Mouse (Mus musculus) liver, embryonic 15.5 days (tissue): ENCODE measurements around the gene Dntt. TPM values are rescaled to one million over a fixed set of nuclear protein-coding genes. Genes with fewer than 3 reads are reported as not detected.

ENCODE experiments used
- ATAC-seq: fragments of 200-750 bp; cut with Nextera tagmentation; 2 replicates; pipeline ENCODE4 v1.8.0; 2017; ENCODE audit warnings: moderate number of reproducible peaks, mild to moderate bottlenecking, moderate library complexity; ENCODE audit not compliant: insufficient read depth
- H3K27ac ChIP-seq: fragments of 300-500 bp; sonication (generic); replicated peaks from 2 replicates; pipeline ENCODE4 v1.5.1; 2015; ENCODE audit warnings: mild to moderate bottlenecking, inconsistent platforms
- H3K27me3 ChIP-seq: fragments of 300-500 bp; sonication (generic); 2 replicates; pipeline ENCODE4 v1.6.1; 2015; ENCODE audit warnings: mild to moderate bottlenecking, inconsistent platforms
- H3K36me3 ChIP-seq: fragments of 300-500 bp; sonication (generic); replicated peaks from 2 replicates; pipeline ENCODE4 v1.6.1; 2015; ENCODE audit warnings: moderate library complexity, mild to moderate bottlenecking, inconsistent platforms
- H3K4me1 ChIP-seq: fragments of 300-500 bp; sonication (generic); replicated peaks from 2 replicates; pipeline ENCODE4 v1.6.1; 2015; ENCODE audit warnings: inconsistent platforms
- H3K4me2 ChIP-seq: fragments of 300-500 bp; sonication (generic); 2 replicates; pipeline ENCODE4 v1.6.1; 2015; ENCODE audit warnings: moderate library complexity, mild to moderate bottlenecking, inconsistent platforms
- H3K4me3 ChIP-seq: fragments of 300-500 bp; sonication (generic); replicated peaks from 2 replicates; pipeline ENCODE4 v1.5.1; 2015; ENCODE audit warnings: mild to moderate bottlenecking, inconsistent platforms
- H3K9ac ChIP-seq: fragments of 300-500 bp; sonication (generic); 2 replicates; pipeline ENCODE4 v1.6.1; 2015; ENCODE audit warnings: moderate library complexity, mild to moderate bottlenecking, inconsistent platforms
- H3K9me3 ChIP-seq: fragments of 300-500 bp; sonication (generic); replicated peaks from 2 replicates; pipeline ENCODE4 v1.6.1; 2016; ENCODE audit warnings: inconsistent platforms
- WGBS: fragments of 180-500 bp; shearing (Covaris S2); methylation state at CpG from one replicate; pipeline ENCODE4 v1.1.7; 2015; ENCODE audit warnings: mixed read lengths; ENCODE audit not compliant: insufficient replicate concordance; 5-methylcytosine and 5-hydroxymethylcytosine counted together
- polyA plus RNA-seq: library from polyadenylated mRNA; unstranded; fragments of >200 nt; fragmentation: Nextera tagmentation; extraction: Ambion mirVana; gene quantifications from 2 replicates; pipeline ENCODE4 v1.2.1, GENCODE M21; 2015

Gene Dntt
- polyA plus RNA-seq, 1 experiment from 2014 or later: not detected

- no peak overlapping the region for H3K4me3 ChIP-seq
Observed at GRCm38 (mm10) chr19:40994911-40995310, 34.2 kb upstream of the Dntt start.

GRCm38 (mm10) chr19:40995449-40996401 lies 33.4 kb upstream of the Dntt start:
- Histone ChIP-seq H3K4me3 (no peak overlapping the region), H3K36me3 (no peaks in the 10 kb centered on the region), H3K9me3 (no peaks in the 10 kb centered on the region), H3K4me2 (no peak overlapping the region), H3K9ac (no peak overlapping the region), H3K27me3 (peaks cover 29% of the 10 kb centered on the region), H3K4me1 (peaks cover 37% of the 10 kb centered on the region), H3K27ac (no peak overlapping the region)
- 33% methylated on average over 21 of the region's 21 CpGs for WGBS
- no peak for ATAC-seq

More at GRCm38 (mm10) chr19:40994911-40995310, 34.2 kb upstream of the Dntt start:
- H3K4me1 ChIP-seq: peaks cover 35% of the 10 kb centered on the region
- no peak for ATAC-seq
- no peak overlapping the region for H3K9ac ChIP-seq
- H3K27ac ChIP-seq: no peak overlapping the region
- H3K9me3 ChIP-seq: no peaks in the 10 kb centered on the region
- H3K36me3 ChIP-seq: no peaks in the 10 kb centered on the region
- H3K27me3 ChIP-seq: peaks cover 29% of the 10 kb centered on the region
- 44% methylated on average over 7 of the region's 7 CpGs for WGBS
- no peak overlapping the region for H3K4me2 ChIP-seq

GRCm38 (mm10) chr19:40996722-40997121 lies 32.4 kb upstream of the Dntt start:
- no peak for ATAC-seq
- Histone ChIP-seq H3K9me3 (no peaks in the 10 kb centered on the region), H3K4me2 (no peak overlapping the region), H3K4me1 (peaks cover 37% of the 10 kb centered on the region), H3K27ac (no peak overlapping the region), H3K36me3 (no peaks in the 10 kb centered on the region), H3K4me3 (no peak overlapping the region), H3K9ac (no peak overlapping the region), H3K27me3 (peaks cover 29% of the 10 kb centered on the region)
- 75% methylated on average over 6 of the region's 6 CpGs for WGBS

GRCm38 (mm10) chr19:40998469-40999170 lies 30.5 kb upstream of the Dntt start:
- Histone ChIP-seq H3K27ac (peak overlapping the region; percentile 22; the same call in 1 of the 2 replicates), H3K9ac (no peak overlapping the region), H3K4me3 (no peak overlapping the region), H3K36me3 (no peaks in the 10 kb centered on the region), H3K4me2 (no peak overlapping the region), H3K9me3 (no peaks in the 10 kb centered on the region), H3K27me3 (peaks cover 26% of the 10 kb centered on the region), H3K4me1 (peaks cover 37% of the 10 kb centered on the region)
- ATAC-seq: no peak
- WGBS: 24% methylated on average over 5 of the region's 5 CpGs

GRCm38 (mm10) chr19:40999569-40999968 lies 29.5 kb upstream of the Dntt start:
- 0 out of 2 replicates have a peak overlapping the region, but pooled peaks have one; percentile 22 for H3K27ac ChIP-seq
- no peak overlapping the region for H3K9ac ChIP-seq
- peak; percentile 90 for ATAC-seq
- H3K4me1 ChIP-seq: peaks cover 29% of the 10 kb centered on the region
- 28% methylated on average over 3 of the region's 3 CpGs for WGBS
- H3K27me3 ChIP-seq: peaks cover 17% of the 10 kb centered on the region; the same call in 1 of the 2 replicates
- 0 out of 2 replicates have a peak overlapping the region, but pooled peaks have one; percentile 10 for H3K4me2 ChIP-seq
- H3K36me3 ChIP-seq: no peaks in the 10 kb centered on the region
- no peaks in the 10 kb centered on the region for H3K9me3 ChIP-seq
- no peak overlapping the region for H3K4me3 ChIP-seq

GRCm38 (mm10) chr19:41003694-41004315 lies 25.3 kb upstream of the Dntt start:
- Histone ChIP-seq H3K4me3 (no peak overlapping the region), H3K4me2 (no peak overlapping the region), H3K4me1 (peaks cover 13% of the 10 kb centered on the region), H3K9me3 (no peaks in the 10 kb centered on the region), H3K36me3 (no peaks in the 10 kb centered on the region), H3K27ac (no peak overlapping the region), H3K27me3 (0 out of 2 replicates have a peak, but pooled peaks cover 3% of the 10 kb centered on the region), H3K9ac (no peak overlapping the region)
- ATAC-seq: no peak
- 61% methylated on average over 3 of the region's 3 CpGs for WGBS

- Histone ChIP-seq H3K4me3 (no peak overlapping the region), H3K27me3 (peaks cover 8% of the 10 kb centered on the region; the same call in 1 of the 2 replicates), H3K9me3 (no peaks in the 10 kb centered on the region), H3K36me3 (no peaks in the 10 kb centered on the region), H3K4me2 (no peak overlapping the region), H3K27ac (no peak overlapping the region), H3K4me1 (no peaks in the 10 kb centered on the region), H3K9ac (no peak overlapping the region)
- no peak for ATAC-seq
- WGBS: 44% methylated on average over 4 of the region's 4 CpGs
Observed at GRCm38 (mm10) chr19:41006621-41007020, 22.5 kb upstream of the Dntt start.

- Histone ChIP-seq H3K9ac (no peak overlapping the region), H3K27ac (no peak overlapping the region), H3K4me1 (no peaks in the 10 kb centered on the region)
Observed at GRCm38 (mm10) chr19:41007326-41007725, 21.7 kb upstream of the Dntt start.

GRCm38 (mm10) chr19:41007733-41008132 lies 21.3 kb upstream of the Dntt start:
- H3K9ac ChIP-seq: no peak overlapping the region
- WGBS: 56% methylated on average over 4 of the region's 4 CpGs
- no peak overlapping the region for H3K4me3 ChIP-seq
- H3K27me3 ChIP-seq: peaks cover 11% of the 10 kb centered on the region
- no peaks in the 10 kb centered on the region for H3K36me3 ChIP-seq
- no peak overlapping the region for H3K4me2 ChIP-seq
- no peaks in the 10 kb centered on the region for H3K9me3 ChIP-seq
- ATAC-seq: no peak
- H3K27ac ChIP-seq: no peak overlapping the region
- no peaks in the 10 kb centered on the region for H3K4me1 ChIP-seq

More at GRCm38 (mm10) chr19:41007326-41007725, 21.7 kb upstream of the Dntt start:
- Histone ChIP-seq H3K36me3 (no peaks in the 10 kb centered on the region), H3K4me2 (no peak overlapping the region), H3K27me3 (peaks cover 8% of the 10 kb centered on the region; the same call in 1 of the 2 replicates), H3K4me3 (no peak overlapping the region), H3K9me3 (no peaks in the 10 kb centered on the region)
- 38% methylated on average over 6 of the region's 6 CpGs for WGBS
- ATAC-seq: no peak

GRCm38 (mm10) chr19:41008674-41009395 lies 20.2 kb upstream of the Dntt start:
- H3K4me1 ChIP-seq: no peaks in the 10 kb centered on the region
- H3K36me3 ChIP-seq: no peaks in the 10 kb centered on the region
- H3K27ac ChIP-seq: no peak overlapping the region
- H3K9ac ChIP-seq: no peak overlapping the region
- H3K4me3 ChIP-seq: no peak overlapping the region
- no peak overlapping the region for H3K4me2 ChIP-seq
- 57% methylated on average over 5 of the region's 5 CpGs for WGBS
- ATAC-seq: no peak
- H3K27me3 ChIP-seq: peaks cover 22% of the 10 kb centered on the region
- H3K9me3 ChIP-seq: no peaks in the 10 kb centered on the region
